Mouse (Mus musculus): ENCODE measurements around the gene Arvcf. TPM values are rescaled to one million over a fixed set of nuclear protein-coding genes. Genes with fewer than 3 reads are reported as not detected.

The Arvcf gene
- polyA plus RNA-seq, 1 experiment from 2014 or later = 46.8 TPM

DNA sequence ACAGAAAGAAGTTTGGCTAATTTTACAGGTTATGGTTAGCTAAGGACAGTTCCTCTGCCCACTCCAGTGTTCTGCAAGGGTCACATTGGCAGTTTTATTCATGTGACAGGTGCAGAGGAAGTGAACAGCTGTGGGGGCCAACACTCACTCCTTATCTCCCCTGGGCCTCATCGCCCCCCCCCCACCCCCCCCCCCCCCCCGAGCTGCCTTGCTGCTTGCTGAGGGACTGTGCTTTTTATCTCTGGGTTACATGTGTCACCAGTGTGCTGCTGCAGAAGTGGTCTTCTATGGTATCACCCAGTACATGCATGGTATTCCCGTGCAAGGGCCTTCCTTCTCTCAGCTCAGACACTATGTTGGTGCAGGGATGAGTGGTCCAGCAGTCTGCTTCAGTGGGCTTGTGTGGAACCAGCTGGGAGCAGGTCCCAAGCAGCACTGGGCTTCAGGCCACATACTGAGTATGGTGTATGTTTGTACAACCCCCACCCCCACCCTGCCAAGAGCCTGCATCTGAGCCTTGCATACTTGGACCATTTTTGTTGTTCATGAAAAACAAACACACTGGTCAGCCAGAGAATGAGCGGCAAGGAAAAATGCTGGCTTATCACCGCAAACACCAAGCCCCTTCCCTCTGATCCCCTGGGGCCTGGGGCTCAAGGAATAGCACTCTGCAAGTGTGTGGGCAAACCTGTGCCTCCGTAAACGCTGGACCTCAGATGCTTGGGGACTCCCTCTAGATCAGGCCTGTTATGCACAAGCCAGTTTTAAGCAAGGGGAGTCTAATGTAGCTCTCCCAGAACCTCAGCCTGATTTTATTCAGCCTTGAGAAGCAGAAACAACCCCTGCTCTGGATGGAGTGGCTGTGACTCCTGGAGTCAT lies 40.0 kb downstream of the Arvcf start:
- Histone ChIP-seq H3K27ac (ENCODE audit: low read depth, low read length) (no peak overlapping the region), H3K36me3 (ENCODE audit: control insufficient read depth, insufficient read depth, low read length) (no peaks in the 10 kb centered on the region), H3K4me1 (ENCODE audit: control insufficient read depth, insufficient read depth, low read length) (peaks cover 31% of the 10 kb centered on the region), H3K9ac (ENCODE audit: low read length) (no peak overlapping the region), H3K4me3 (ENCODE audit: low read depth, low read length) (no peak overlapping the region), H3K27me3 (replicated peaks; ENCODE audit: control insufficient read depth, insufficient read depth, low read length) (no peaks in the 10 kb centered on the region), H3K4me2 (ENCODE audit: low read length) (no peak overlapping the region), H3K9me3 (replicated peaks; ENCODE audit: control insufficient read depth, low read length) (no peaks in the 10 kb centered on the region)
- ATAC-seq (no peak), DNase-seq (ENCODE audit: low spot score) (no peak)
- 54% methylated on average over 5 of the region's 7 CpGs for WGBS

DNA sequence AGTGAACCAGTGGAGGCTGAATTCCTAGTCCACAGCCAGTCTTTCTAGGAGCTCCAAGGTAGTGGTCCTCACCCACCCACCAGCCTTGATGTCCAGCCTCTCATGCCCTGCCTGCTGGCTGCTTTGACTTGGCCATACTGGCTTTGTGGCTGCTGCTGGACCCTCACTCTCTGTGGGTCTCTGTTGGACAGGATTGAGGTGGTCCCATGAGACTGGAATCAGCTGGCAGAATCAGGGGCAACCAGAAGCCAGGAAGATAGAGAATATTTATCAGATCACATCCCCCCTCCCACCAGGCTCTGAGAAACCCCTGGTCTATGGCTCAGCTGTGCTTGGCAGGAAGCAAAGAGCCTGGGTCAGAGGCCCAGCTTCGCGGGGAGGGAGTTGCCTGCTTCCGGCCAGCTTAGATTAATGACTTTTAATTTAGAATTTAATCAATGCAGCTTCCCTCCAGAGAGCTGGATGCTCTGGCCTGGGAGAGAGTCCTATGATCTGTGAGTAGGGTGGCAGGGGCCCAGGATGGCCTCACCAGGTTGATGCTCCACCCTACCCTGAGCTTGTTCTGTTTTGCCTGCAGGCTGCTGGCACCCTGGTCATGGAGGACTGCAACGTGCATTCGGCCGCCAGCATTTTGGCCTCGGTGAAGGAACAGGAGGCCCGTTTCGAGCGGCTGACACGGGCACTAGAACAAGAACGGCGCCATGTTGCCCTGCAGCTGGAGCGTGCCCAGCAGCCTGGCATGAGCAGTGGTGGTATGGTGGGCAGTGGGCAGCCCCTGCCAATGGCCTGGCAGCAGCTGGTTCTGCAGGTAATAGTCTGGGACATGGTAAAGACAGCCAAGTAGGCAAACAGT lies 40.8 kb downstream of the Arvcf start:
- no peaks in the 10 kb centered on the region for H3K9me3 ChIP-seq (replicated peaks; ENCODE audit: control insufficient read depth, low read length)
- H3K9ac ChIP-seq (ENCODE audit: low read length) = no peak overlapping the region
- no peaks in the 10 kb centered on the region for H3K36me3 ChIP-seq (ENCODE audit: control insufficient read depth, insufficient read depth, low read length)
- ATAC-seq (no peak), DNase-seq (ENCODE audit: low spot score) (no peak)
- WGBS = 90% methylated on average over 14 of the region's 14 CpGs
- H3K4me2 ChIP-seq (ENCODE audit: low read length) = no peak overlapping the region
- no peak overlapping the region for H3K27ac ChIP-seq (ENCODE audit: low read depth, low read length)
- H3K4me3 ChIP-seq (ENCODE audit: low read depth, low read length) = no peak overlapping the region
- peaks cover 28% of the 10 kb centered on the region for H3K4me1 ChIP-seq (ENCODE audit: control insufficient read depth, insufficient read depth, low read length)
- H3K27me3 ChIP-seq (replicated peaks; ENCODE audit: control insufficient read depth, insufficient read depth, low read length) = no peaks in the 10 kb centered on the region

DNA sequence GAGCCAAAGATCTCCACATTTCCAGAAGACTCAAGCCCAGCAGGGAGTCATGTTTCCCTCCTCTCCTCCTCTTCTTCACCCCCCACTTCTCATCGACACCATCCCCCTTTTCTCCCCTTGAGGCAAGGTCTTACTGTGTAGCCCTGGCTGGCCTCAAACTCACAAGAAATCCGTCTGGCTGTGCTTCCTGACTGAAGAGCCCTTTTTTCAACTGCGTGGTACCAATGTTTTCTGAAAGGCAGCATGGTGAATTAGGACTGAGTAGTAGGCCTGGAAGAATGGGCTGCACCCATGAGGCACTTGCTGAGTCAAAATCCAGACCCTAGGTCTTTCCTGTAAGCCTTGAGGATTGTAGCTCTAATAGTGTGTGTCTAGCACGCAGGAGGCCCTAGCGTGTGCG lies 42.4 kb downstream of the Arvcf start:
- no peak overlapping the region for H3K27ac ChIP-seq (ENCODE audit: low read depth, low read length)
- H3K36me3 ChIP-seq (ENCODE audit: control insufficient read depth, insufficient read depth, low read length) = no peaks in the 10 kb centered on the region
- H3K4me3 ChIP-seq (ENCODE audit: low read depth, low read length) = no peak overlapping the region
- H3K4me1 ChIP-seq (ENCODE audit: control insufficient read depth, insufficient read depth, low read length) = peaks cover 31% of the 10 kb centered on the region
- H3K4me2 ChIP-seq (ENCODE audit: low read length) = no peak overlapping the region
- 75% methylated on average over 6 of the region's 6 CpGs for WGBS
- ATAC-seq (no peak), DNase-seq (ENCODE audit: low spot score) (no peak)
- H3K27me3 ChIP-seq (replicated peaks; ENCODE audit: control insufficient read depth, insufficient read depth, low read length) = no peaks in the 10 kb centered on the region
- no peaks in the 10 kb centered on the region for H3K9me3 ChIP-seq (replicated peaks; ENCODE audit: control insufficient read depth, low read length)
- no peak overlapping the region for H3K9ac ChIP-seq (ENCODE audit: low read length)

DNA sequence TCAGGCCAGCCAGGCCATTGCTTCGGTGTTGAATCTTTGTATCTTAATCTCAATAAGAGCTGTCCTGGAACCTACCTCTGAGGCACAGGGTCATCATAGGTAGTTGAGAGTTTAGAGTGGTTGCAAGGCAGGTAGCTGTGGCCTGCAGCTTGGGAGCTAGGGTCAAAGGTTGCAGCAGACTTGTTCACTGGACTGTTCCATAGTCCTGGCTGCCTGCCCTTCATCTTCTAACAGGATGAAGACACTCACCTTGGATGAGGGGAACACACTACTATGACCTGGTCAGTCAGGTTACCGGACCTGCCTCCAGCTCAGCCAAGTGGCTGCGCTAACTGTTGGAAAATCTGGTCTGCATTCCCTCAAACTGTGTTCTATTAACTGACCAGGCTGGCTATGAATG lies 43.1 kb downstream of the Arvcf start:
- no peak for ATAC-seq

DNA sequence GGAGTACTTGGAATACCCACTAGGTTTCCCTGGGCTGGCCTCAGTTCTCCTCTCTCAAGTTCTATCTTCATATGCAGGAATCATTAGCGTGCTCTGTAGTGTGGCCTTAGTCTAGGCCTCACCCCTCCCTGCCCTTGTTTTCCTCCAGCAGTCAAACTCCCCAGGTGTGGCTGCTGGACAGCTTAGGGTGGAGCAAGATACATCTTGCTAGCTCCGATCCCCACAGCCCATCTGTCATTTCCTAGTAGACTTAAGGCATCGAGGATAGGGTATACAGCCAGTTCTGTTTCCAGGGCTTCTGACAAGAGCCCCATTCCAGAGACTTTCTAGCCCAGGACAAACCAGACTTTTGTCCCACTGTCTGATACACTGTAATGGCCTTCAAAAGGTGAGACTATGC lies 43.7 kb downstream of the Arvcf start:
- no peak overlapping the region for H3K4me3 ChIP-seq (ENCODE audit: low read depth, low read length)
- 89% methylated on average over 3 of the region's 3 CpGs for WGBS

More for the DNA sequence above, 43.1 kb downstream of the Arvcf start:
- Histone ChIP-seq H3K27me3 (replicated peaks; ENCODE audit: control insufficient read depth, insufficient read depth, low read length) (no peaks in the 10 kb centered on the region), H3K4me2 (ENCODE audit: low read length) (no peak overlapping the region), H3K9ac (ENCODE audit: low read length) (no peak overlapping the region), H3K36me3 (ENCODE audit: control insufficient read depth, insufficient read depth, low read length) (no peaks in the 10 kb centered on the region), H3K9me3 (replicated peaks; ENCODE audit: control insufficient read depth, low read length) (no peaks in the 10 kb centered on the region), H3K4me1 (ENCODE audit: control insufficient read depth, insufficient read depth, low read length) (peaks cover 35% of the 10 kb centered on the region), H3K27ac (ENCODE audit: low read depth, low read length) (no peak overlapping the region), H3K4me3 (ENCODE audit: low read depth, low read length) (no peak overlapping the region)
- 97% methylated on average over 3 of the region's 3 CpGs for WGBS
- DNase-seq (ENCODE audit: low spot score) = no peak

DNA sequence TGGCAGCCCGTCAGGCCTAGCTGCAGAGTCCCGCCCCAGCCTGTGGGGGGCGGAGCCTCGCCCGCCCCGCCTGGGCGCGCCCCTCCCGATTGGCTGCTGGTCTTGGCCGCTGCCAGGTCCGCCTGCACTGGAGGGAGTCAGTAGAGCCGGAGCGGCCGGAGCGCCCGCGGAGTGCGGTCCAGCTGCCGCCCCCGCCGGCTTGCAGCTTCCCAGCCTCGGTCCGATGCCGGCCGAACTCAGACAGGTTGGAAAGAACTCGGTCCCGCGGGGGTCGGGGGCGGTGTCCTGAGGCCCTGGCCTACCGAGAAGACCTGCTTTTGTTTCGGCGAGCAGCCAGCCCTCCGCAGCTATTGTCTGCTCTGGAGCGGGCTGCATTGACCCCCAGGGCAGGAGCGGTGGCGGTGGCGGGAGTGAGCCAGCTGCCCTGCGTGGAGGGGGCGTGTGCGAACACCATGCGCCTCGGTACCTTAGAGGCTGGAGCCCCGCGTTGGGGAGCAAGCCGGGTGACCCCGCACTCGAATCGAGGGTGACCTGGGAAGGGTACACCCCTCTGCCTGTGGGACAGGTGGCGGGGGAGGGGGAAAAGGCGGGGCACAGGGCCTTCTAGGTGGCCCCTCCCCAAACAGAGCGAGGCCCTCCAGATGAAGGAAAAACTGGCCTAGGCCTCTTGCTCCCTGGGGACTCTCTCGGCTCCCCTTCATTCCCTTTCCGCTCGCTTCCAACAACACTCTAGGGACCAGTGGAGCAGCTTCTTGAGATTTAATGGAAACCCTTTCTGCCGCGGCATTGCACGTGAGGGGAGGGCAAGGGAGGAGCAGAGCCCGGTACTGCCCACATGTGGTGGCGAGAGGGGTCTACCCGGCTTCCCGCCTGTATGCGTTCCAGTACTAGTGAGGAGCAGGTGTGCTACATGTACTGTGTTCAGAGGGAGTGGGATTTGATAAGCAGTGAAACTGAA lies 44.8 kb downstream of the Arvcf start:
- Histone ChIP-seq H3K27me3 (replicated peaks; ENCODE audit: control insufficient read depth, insufficient read depth, low read length) (no peaks in the 10 kb centered on the region), H3K36me3 (ENCODE audit: control insufficient read depth, insufficient read depth, low read length) (peaks cover 11% of the 10 kb centered on the region), H3K4me3 (ENCODE audit: low read depth, low read length) (peak overlapping the region; percentile 77), H3K4me2 (ENCODE audit: low read length) (peak overlapping the region; percentile 89), H3K9me3 (replicated peaks; ENCODE audit: control insufficient read depth, low read length) (no peaks in the 10 kb centered on the region), H3K4me1 (ENCODE audit: control insufficient read depth, insufficient read depth, low read length) (peaks cover 36% of the 10 kb centered on the region), H3K27ac (ENCODE audit: low read depth, low read length) (peak overlapping the region; percentile 87), H3K9ac (ENCODE audit: low read length) (peak overlapping the region; percentile 90)
- WGBS = under 1% methylated on average over 63 of the region's 63 CpGs
- ATAC-seq (peak; percentile 78), DNase-seq (ENCODE audit: low spot score) (peak; percentile 88)

More for the DNA sequence above, 43.7 kb downstream of the Arvcf start:
- Histone ChIP-seq H3K27me3 (replicated peaks; ENCODE audit: control insufficient read depth, insufficient read depth, low read length) (no peaks in the 10 kb centered on the region), H3K4me1 (ENCODE audit: control insufficient read depth, insufficient read depth, low read length) (peaks cover 39% of the 10 kb centered on the region), H3K9me3 (replicated peaks; ENCODE audit: control insufficient read depth, low read length) (no peaks in the 10 kb centered on the region), H3K27ac (ENCODE audit: low read depth, low read length) (peak overlapping the region; percentile 6; the same call in 1 of the 2 replicates), H3K9ac (ENCODE audit: low read length) (no peak overlapping the region), H3K36me3 (ENCODE audit: control insufficient read depth, insufficient read depth, low read length) (peaks cover under 1% of the 10 kb centered on the region; the same call in 1 of the 2 replicates), H3K4me2 (ENCODE audit: low read length) (no peak overlapping the region)
- ATAC-seq = no peak
- DNase-seq (ENCODE audit: low spot score) = no peak

DNA sequence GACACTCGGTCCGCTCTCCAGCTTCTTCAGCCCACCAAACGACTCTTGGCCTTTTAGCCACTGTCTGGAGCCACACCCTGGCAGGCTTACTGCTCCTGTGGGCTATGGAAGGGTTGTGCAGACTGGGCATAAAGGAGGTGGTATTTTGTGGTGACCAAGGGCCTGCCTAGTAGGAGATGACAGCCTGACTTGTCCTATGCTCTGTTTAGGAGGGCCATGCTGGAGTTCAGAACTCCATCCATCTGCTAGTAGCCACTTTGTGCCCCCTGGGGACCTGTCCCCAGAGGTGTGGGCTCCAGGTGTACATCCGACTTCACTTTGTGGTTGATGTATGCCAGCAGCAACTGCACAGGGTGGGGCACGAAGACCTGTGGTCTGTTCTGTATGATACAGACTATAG lies 45.6 kb downstream of the Arvcf start:
- Histone ChIP-seq H3K36me3 (ENCODE audit: control insufficient read depth, insufficient read depth, low read length) (peaks cover 19% of the 10 kb centered on the region), H3K9me3 (replicated peaks; ENCODE audit: control insufficient read depth, low read length) (no peaks in the 10 kb centered on the region), H3K27ac (ENCODE audit: low read depth, low read length) (peak overlapping the region; percentile 87; the same call in 1 of the 2 replicates), H3K4me3 (ENCODE audit: low read depth, low read length) (peak overlapping the region; percentile 77), H3K27me3 (replicated peaks; ENCODE audit: control insufficient read depth, insufficient read depth, low read length) (no peaks in the 10 kb centered on the region), H3K4me2 (ENCODE audit: low read length) (peak overlapping the region; percentile 89), H3K9ac (ENCODE audit: low read length) (peak overlapping the region; percentile 90), H3K4me1 (ENCODE audit: control insufficient read depth, insufficient read depth, low read length) (peaks cover 31% of the 10 kb centered on the region)
- no peak for DNase-seq (ENCODE audit: low spot score)
- 52% methylated on average over 5 of the region's 5 CpGs for WGBS
- ATAC-seq = no peak

DNA sequence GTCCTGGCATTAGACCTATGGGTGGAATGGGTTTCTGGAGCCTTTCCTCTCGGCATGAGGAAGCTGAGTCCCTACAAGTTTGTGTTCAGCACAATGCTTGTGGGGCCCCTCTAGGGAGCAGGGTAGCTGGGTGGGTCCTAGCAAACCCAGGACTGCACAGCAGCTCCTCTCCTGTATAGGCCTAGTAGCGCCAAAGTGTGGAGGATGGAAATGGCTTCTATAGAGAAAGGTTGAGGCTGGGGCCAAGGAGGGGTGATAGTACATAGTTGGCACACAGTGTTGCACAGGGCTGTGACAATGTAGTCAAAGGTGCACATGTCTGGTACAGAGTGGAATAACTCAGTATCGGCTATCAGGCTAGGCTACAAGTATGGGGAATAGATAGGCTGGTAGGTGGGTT lies 46.1 kb downstream of the Arvcf start:
- Histone ChIP-seq H3K4me2 (ENCODE audit: low read length) (peak overlapping the region; percentile 89), H3K36me3 (ENCODE audit: control insufficient read depth, insufficient read depth, low read length) (peaks cover 24% of the 10 kb centered on the region), H3K4me3 (ENCODE audit: low read depth, low read length) (peak overlapping the region; percentile 77), H3K4me1 (ENCODE audit: control insufficient read depth, insufficient read depth, low read length) (peaks cover 29% of the 10 kb centered on the region), H3K27me3 (replicated peaks; ENCODE audit: control insufficient read depth, insufficient read depth, low read length) (no peaks in the 10 kb centered on the region), H3K9me3 (replicated peaks; ENCODE audit: control insufficient read depth, low read length) (no peaks in the 10 kb centered on the region), H3K9ac (ENCODE audit: low read length) (peak overlapping the region; percentile 90), H3K27ac (ENCODE audit: low read depth, low read length) (peak overlapping the region; percentile 87; the same call in 1 of the 2 replicates)
- 41% methylated on average over 3 of the region's 3 CpGs for WGBS
- DNase-seq (ENCODE audit: low spot score) (no peak), ATAC-seq (no peak)

Measured in forebrain, embryonic 14.5 days (tissue).